Mouse (Mus musculus): ENCODE measurements around the gene Zfp217. TPM values are rescaled to one million over a fixed set of nuclear protein-coding genes. Genes with fewer than 3 reads are reported as not detected.

Gene Zfp217
- polyA plus RNA-seq, 2 experiments, result 2.3 to 4.8 TPM

- Histone ChIP-seq H3K27me3 (ENCODE audit: control insufficient read depth, insufficient read depth, low read length) (no peaks in the 10 kb centered on the region), H3K4me1 (replicated peaks; ENCODE audit: control insufficient read depth in 2 of 2, insufficient read depth in 2 of 2, low read length in 1 of 2) (peaks cover 27 to 44% of the 10 kb centered on the region in 2 experiments), H3K4me3 (ENCODE audit: insufficient read depth in 1 of 2, low read depth in 2 of 2, low read length in 2 of 2) (no peak overlapping the region), H3K9ac (replicated peaks) (peak overlapping the region; percentile 21; the same call in 1 of the 2 replicates), H3K27ac (no peak overlapping the region), H3K9me3 (ENCODE audit: control insufficient read depth, low read length) (no peaks in the 10 kb centered on the region), H3K4me2 (ENCODE audit: low read depth) (peak overlapping the region; percentile 49), H3K36me3 (replicated peaks; ENCODE audit: control insufficient read depth, insufficient read depth, low read depth) (no peaks in the 10 kb centered on the region)
- ATAC-seq (ENCODE audit: insufficient read depth), result no peak
- TF ChIP-seq EP300 (IDR thresholded peaks at IDR 0.05; ENCODE audit: low read depth), result no peak
- no peak for TF ChIP-seq CTCF (IDR thresholded peaks at IDR 0.05; ENCODE audit: low read depth)
- WGBS (ENCODE audit: insufficient replicate concordance), result 30% methylated on average over 15 of the region's 15 CpGs
- no peak for DNase-seq (ENCODE audit: low read depth in 3 of 3, low spot score in 3 of 3)
These were observed 12.1 kb upstream of the Zfp217 start for GRCm38 (mm10) chr2:170159795-170160568.

GRCm38 (mm10) chr2:170158987-170159386 is 11.1 kb upstream of the Zfp217 start:
- H3K4me2 ChIP-seq (ENCODE audit: low read depth), result peak overlapping the region; percentile 66
- DNase-seq (ENCODE audit: low read depth in 3 of 3, low spot score in 3 of 3) (no peak), ATAC-seq (ENCODE audit: insufficient read depth) (no peak)
- H3K4me1 ChIP-seq (replicated peaks; ENCODE audit: control insufficient read depth in 2 of 2, insufficient read depth in 2 of 2, low read length in 1 of 2), result peaks cover 30 to 43% of the 10 kb centered on the region in 2 experiments
- H3K4me3 ChIP-seq (ENCODE audit: insufficient read depth in 1 of 2, low read depth in 2 of 2, low read length in 2 of 2), result no peak overlapping the region
- H3K27ac ChIP-seq, result peak overlapping the region; percentile 78
- no peak overlapping the region for H3K9ac ChIP-seq (replicated peaks)
- H3K27me3 ChIP-seq (ENCODE audit: control insufficient read depth, insufficient read depth, low read length), result no peaks in the 10 kb centered on the region
- 60% methylated on average over 4 of the region's 4 CpGs for WGBS (ENCODE audit: insufficient replicate concordance)
- H3K9me3 ChIP-seq (ENCODE audit: control insufficient read depth, low read length), result no peaks in the 10 kb centered on the region
- no peaks in the 10 kb centered on the region for H3K36me3 ChIP-seq (replicated peaks; ENCODE audit: control insufficient read depth, insufficient read depth, low read depth)
- no peak for TF ChIP-seq CTCF (IDR thresholded peaks at IDR 0.05; ENCODE audit: low read depth)
- no peak for TF ChIP-seq EP300 (IDR thresholded peaks at IDR 0.05; ENCODE audit: low read depth)

- TF ChIP-seq CTCF (IDR thresholded peaks at IDR 0.05; ENCODE audit: low read depth), result no peak
- TF ChIP-seq EP300 (IDR thresholded peaks at IDR 0.05; ENCODE audit: low read depth), result no peak
- peak overlapping the region in 1 of 2 experiments; percentile 9; a peak in 1 of 4 replicates for H3K4me3 ChIP-seq (ENCODE audit: insufficient read depth in 1 of 2, low read depth in 2 of 2, low read length in 2 of 2)
- peak in 2 of 3 experiments; percentile 66 to 73 for DNase-seq (ENCODE audit: low read depth in 3 of 3, low spot score in 3 of 3)
These were observed 10.3 kb upstream of the Zfp217 start for GRCm38 (mm10) chr2:170158251-170158650.

GRCm38 (mm10) chr2:170157280-170158200 is 9.6 kb upstream of the Zfp217 start:
- Histone ChIP-seq H3K9ac (replicated peaks) (peak overlapping the region; percentile 66), H3K9me3 (ENCODE audit: control insufficient read depth, low read length) (no peaks in the 10 kb centered on the region), H3K27me3 (ENCODE audit: control insufficient read depth, insufficient read depth, low read length) (no peaks in the 10 kb centered on the region), H3K4me1 (replicated peaks; ENCODE audit: control insufficient read depth in 2 of 2, insufficient read depth in 2 of 2, low read length in 1 of 2) (peaks cover 34 to 45% of the 10 kb centered on the region in 2 experiments), H3K4me2 (ENCODE audit: low read depth) (peak overlapping the region; percentile 66), H3K36me3 (replicated peaks; ENCODE audit: control insufficient read depth, insufficient read depth, low read depth) (no peaks in the 10 kb centered on the region), H3K4me3 (ENCODE audit: insufficient read depth in 1 of 2, low read depth in 2 of 2, low read length in 2 of 2) (peak overlapping the region in 1 of 2 experiments; percentile 9; a peak in 1 of 4 replicates), H3K27ac (peak overlapping the region; percentile 78)
- no peak for ATAC-seq (ENCODE audit: insufficient read depth)
- TF ChIP-seq EP300 (IDR thresholded peaks at IDR 0.05; ENCODE audit: low read depth), result no peak
- no peak for TF ChIP-seq CTCF (IDR thresholded peaks at IDR 0.05; ENCODE audit: low read depth)
- no peak for DNase-seq (ENCODE audit: low read depth in 3 of 3, low spot score in 3 of 3)
- WGBS (ENCODE audit: insufficient replicate concordance), result 47% methylated on average over 11 of the region's 11 CpGs

More at GRCm38 (mm10) chr2:170158251-170158650, 10.3 kb upstream of the Zfp217 start:
- Histone ChIP-seq H3K9me3 (ENCODE audit: control insufficient read depth, low read length) (no peaks in the 10 kb centered on the region), H3K4me1 (replicated peaks; ENCODE audit: control insufficient read depth in 2 of 2, insufficient read depth in 2 of 2, low read length in 1 of 2) (peaks cover 30 to 42% of the 10 kb centered on the region in 2 experiments), H3K27ac (peak overlapping the region; percentile 78), H3K4me2 (ENCODE audit: low read depth) (peak overlapping the region; percentile 66), H3K27me3 (ENCODE audit: control insufficient read depth, insufficient read depth, low read length) (no peaks in the 10 kb centered on the region), H3K36me3 (replicated peaks; ENCODE audit: control insufficient read depth, insufficient read depth, low read depth) (no peaks in the 10 kb centered on the region), H3K9ac (replicated peaks) (peak overlapping the region; percentile 66)
- WGBS (ENCODE audit: insufficient replicate concordance), result 11% methylated on average over 5 of the region's 5 CpGs
- peak; percentile 81 for ATAC-seq (ENCODE audit: insufficient read depth)
